Mouse (Mus musculus) cortical plate, adult 2 months (tissue): ENCODE results near the gene Atp6v0a1.

Experiments used
- CTCF ChIP-seq: fragments of 200-500 bp; IDR thresholded peaks from 2 replicates; pipeline ENCODE4 v1.5.1; 2011; ENCODE audit warnings: mild to moderate bottlenecking, control low read depth, low read length; ENCODE audit not compliant: insufficient read depth; ENCODE audit errors: extremely low read depth
- POLR2A ChIP-seq: fragments of 200-500 bp; IDR thresholded peaks from 2 replicates; pipeline ENCODE4 v1.6.1; 2011; ENCODE audit warnings: mild to moderate bottlenecking, low read length, control low read depth; ENCODE audit not compliant: insufficient read depth; ENCODE audit errors: extremely low read depth

DNA sequence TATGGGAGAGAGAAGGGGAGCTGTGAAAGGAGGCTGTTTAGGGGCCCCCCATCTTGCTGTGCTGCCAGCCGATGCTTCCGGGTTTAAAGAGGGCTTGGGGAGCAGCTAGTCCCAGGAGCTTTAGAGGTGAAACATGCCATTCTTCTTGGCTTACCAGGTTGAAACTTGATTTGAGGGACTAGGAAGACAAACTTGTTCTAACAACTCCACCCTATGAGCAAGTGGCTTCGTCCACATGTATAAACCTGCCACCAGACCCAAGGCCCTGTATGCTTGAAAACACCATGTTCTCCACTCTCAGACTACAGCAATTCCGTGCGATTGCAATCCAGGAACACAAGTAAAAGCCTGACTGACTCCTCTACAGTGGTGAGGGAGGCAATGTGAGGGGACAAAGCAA, 93.8 kb downstream of the Atp6v0a1 start:
- no peak for TF ChIP-seq CTCF
- TF ChIP-seq POLR2A, result no peak
